8 mouse cellular contexts compared by ENCODE assay signal in genomic region chr8:88118456-88119036, GRCm38 (mm10). TPM values are rescaled to one million over a fixed set of nuclear protein-coding genes. Genes with fewer than 3 reads are reported as not detected.
DNase-seq lines count a peak whose midpoint lies in the region; ATAC-seq and TF ChIP-seq lines count a peak whose summit lies in the region.

Gene Cnep1r1 (plus strand): TSS chr8:88118769.

- H3K9ac ChIP-seq in kidney, embryonic 14.5 days (ENCODE audit: low read depth, low read length) = peak within 1 kb of the TSS; percentile 97
- H3K9ac ChIP-seq in limb, embryonic 15.5 days = peak within 1 kb of the TSS; percentile 76

- peaks cover 18% of the 10 kb centered on the region; the same call in 1 of the 2 replicates for H3K36me3 ChIP-seq in kidney, embryonic 14.5 days (ENCODE audit: control insufficient read depth, insufficient read depth, low read length)
- H3K36me3 ChIP-seq in limb, embryonic 15.5 days = peaks cover 24% of the 10 kb centered on the region; the same call in 1 of the 2 replicates

- H3K4me3 ChIP-seq in bone marrow macrophage, adult 2 months (ENCODE audit: insufficient read depth, low read length) = peak within 1 kb of the TSS; percentile 85
- peak within 1 kb of the TSS; percentile 98 for H3K4me3 ChIP-seq in embryonic fibroblast, embryonic 13.5 days (ENCODE audit: insufficient read depth, low read length)
- peak within 1 kb of the TSS; percentile 97 for H3K4me3 ChIP-seq in kidney, embryonic 14.5 days (ENCODE audit: low read length)
- H3K4me3 ChIP-seq in limb, embryonic 15.5 days = peak within 1 kb of the TSS; percentile 98

- H3K9me3 ChIP-seq in kidney, embryonic 14.5 days (ENCODE audit: control insufficient read depth, low read length) = no peaks in the 10 kb centered on the region
- no peaks in the 10 kb centered on the region for H3K9me3 ChIP-seq in limb, embryonic 15.5 days

- H3K4me1 ChIP-seq in bone marrow macrophage, adult 2 months (ENCODE audit: control insufficient read depth, insufficient read depth, low read length) = 0 out of 2 replicates have a peak, but pooled peaks cover 3% of the 10 kb centered on the region
- H3K4me1 ChIP-seq in embryonic fibroblast, embryonic 13.5 days (ENCODE audit: control insufficient read depth, insufficient read depth, low read length) = no peaks in the 10 kb centered on the region
- H3K4me1 ChIP-seq in kidney, embryonic 14.5 days (ENCODE audit: control insufficient read depth, insufficient read depth, low read length) = peaks cover 10% of the 10 kb centered on the region; the same call in 1 of the 2 replicates
- 0 out of 2 replicates have a peak, but pooled peaks cover 4% of the 10 kb centered on the region for H3K4me1 ChIP-seq in limb, embryonic 15.5 days

- peak; percentile 52 for TF ChIP-seq CTCF in bone marrow macrophage, adult 2 months (IDR thresholded peaks at IDR 0.05; ENCODE audit: low read depth, low read length)
- peak; percentile 55; the same call in 1 of the 2 replicates for TF ChIP-seq CTCF in embryonic fibroblast, embryonic 13.5 days (IDR thresholded peaks at IDR 0.05; ENCODE audit: borderline replicate concordance, insufficient read depth, low read length)

- peak within 1 kb of the TSS; percentile 64 for H3K4me2 ChIP-seq in kidney, embryonic 14.5 days (replicated peaks; ENCODE audit: low read depth, low read length)
- H3K4me2 ChIP-seq in limb, embryonic 15.5 days = peak within 1 kb of the TSS; percentile 42

- ATAC-seq in kidney, embryonic 14.5 days (ENCODE audit: low FRiP score, low TSS enrichment) = peak; percentile 99
- ATAC-seq in limb, embryonic 15.5 days (ENCODE audit: insufficient number of reproducible peaks, low FRiP score, low TSS enrichment, low read depth) = peak; percentile 97

- TF ChIP-seq POLR2A in bone marrow macrophage, adult 2 months (IDR thresholded peaks at IDR 0.05; ENCODE audit: borderline replicate concordance, low read depth, low read length) = no peak
- TF ChIP-seq POLR2A in embryonic fibroblast, embryonic 13.5 days (IDR thresholded peaks at IDR 0.05; ENCODE audit: low read depth, low read length) = peak; percentile 87

- WGBS in kidney, embryonic 14.5 days = under 1% methylated on average over 49 of the region's 49 CpGs
- WGBS in limb, embryonic 15.5 days = under 1% methylated on average over 49 of the region's 49 CpGs

- H3K27ac ChIP-seq in bone marrow macrophage, adult 2 months (ENCODE audit: insufficient read depth, low read depth, low read length) = peak within 1 kb of the TSS; percentile 61
- peak within 1 kb of the TSS; percentile 39; the same call in 1 of the 2 replicates for H3K27ac ChIP-seq in embryonic fibroblast, embryonic 13.5 days (ENCODE audit: insufficient read depth, low read length)
- peak within 1 kb of the TSS; percentile 57 for H3K27ac ChIP-seq in kidney, embryonic 14.5 days (ENCODE audit: low read depth, low read length)
- H3K27ac ChIP-seq in limb, embryonic 15.5 days = peak within 1 kb of the TSS; percentile 87

- no peaks in the 10 kb centered on the region for H3K27me3 ChIP-seq in kidney, embryonic 14.5 days (ENCODE audit: control insufficient read depth, insufficient read depth, low read length)
- H3K27me3 ChIP-seq in limb, embryonic 15.5 days = no peaks in the 10 kb centered on the region

- DNase-seq in A20 (ENCODE audit: low read depth, low spot score) = peak; percentile 99
- peak; percentile 97 to 98 for DNase-seq in heart, adult 9 months (ENCODE audit: low spot score in 2 of 2)
- DNase-seq in monocyte, adult 2 months (ENCODE audit: low read depth in 1 of 2, low spot score in 2 of 2) = peak; percentile 89 to 90
- peak; percentile 96 to 97 for DNase-seq in spleen, postnatal 36 days (ENCODE audit: low spot score in 2 of 2)

RNA-seq across cellular contexts. Expression of gene Cnep1r1, which starts in this region (rescaled TPM):
- 46.6 and 49.5 TPM in 2 replicates for polyA plus RNA-seq in bone marrow macrophage, adult 2 months (2012; ENCODE audit: insufficient read depth, insufficient read length, missing spikeins)
- 62.6 and 65.7 TPM in 2 replicates for polyA plus RNA-seq in embryonic fibroblast, embryonic 13.5 days (2011; ENCODE audit: insufficient read length, low read depth, missing spikeins)
- 35.6 and 94.4 TPM in 2 replicates for polyA plus RNA-seq in kidney, embryonic 14.5 days (2014; fragmentation: Nextera tagmentation; extraction: Ambion mirVana)
- polyA plus RNA-seq in limb, embryonic 15.5 days (2015; fragmentation: Nextera tagmentation; extraction: Ambion mirVana) = 61.3 and 61.7 TPM in 2 replicates

Comparison
In these comparisons a context has a peak if more than half of its experiments do, and no peak if none do; other contexts are left out.
1. Peak in every context shown above with its lines: DNase-seq, ATAC-seq, H3K4me3 ChIP-seq and H3K27ac ChIP-seq.